Mouse (Mus musculus) Patski (cell line): Measurements from ENCODE around the gene Pwwp2b. TPM values are rescaled to one million over a fixed set of nuclear protein-coding genes. Genes with fewer than 3 reads are reported as not detected.

Source experiments
- ATAC-seq: fragments of 100-300 bp; one replicate; pipeline ENCODE4 v1.8.0; 2021
- CTCF ChIA-PET: fragments of 350-600 bp; sonication (Branson Sonifier 250); formaldehyde crosslinking; loops from one replicate; lab custom pipeline; 2022; ENCODE audit warnings: inconsistent platforms; lab: Charles Lee
- POLR2A ChIA-PET: fragments of 350-600 bp; sonication (Branson Sonifier 250); formaldehyde crosslinking; loops from one replicate; lab custom pipeline; 2022; ENCODE audit warnings: antibody characterized with exemption, inconsistent platforms; lab: Charles Lee
- DNase-seq: peaks from one replicate; pipeline ENCODE4 v3.0.0-alpha.2; 2011; ENCODE audit warnings: low read depth, low spot score
- H3K27me3 ChIP-seq: fragments of 371-371 bp; one replicate; pipeline ENCODE4 v1.5.1; 2021
- CTCF ChIP-seq: fragments of 100-300 bp; IDR thresholded peaks from one replicate; pipeline ENCODE4 v1.5.1; 2021
- in situ Hi-C: fragments of 300-500 bp; cut with MboI; formaldehyde crosslinking; loops from 3 replicates; pipeline ENCODE4 v1.11.1; 2018; ENCODE audit warnings: low pct_unique_long_range_greater_than_20kb, mixed read lengths
- polyA plus RNA-seq: library from polyadenylated mRNA; unstranded; gene quantifications from one replicate; pipeline ENCODE4 v1.2.3, GENCODE M21; 2021

The Pwwp2b gene
- polyA plus RNA-seq, 1 experiment from 2014 or later = 11.6 TPM

DNA sequence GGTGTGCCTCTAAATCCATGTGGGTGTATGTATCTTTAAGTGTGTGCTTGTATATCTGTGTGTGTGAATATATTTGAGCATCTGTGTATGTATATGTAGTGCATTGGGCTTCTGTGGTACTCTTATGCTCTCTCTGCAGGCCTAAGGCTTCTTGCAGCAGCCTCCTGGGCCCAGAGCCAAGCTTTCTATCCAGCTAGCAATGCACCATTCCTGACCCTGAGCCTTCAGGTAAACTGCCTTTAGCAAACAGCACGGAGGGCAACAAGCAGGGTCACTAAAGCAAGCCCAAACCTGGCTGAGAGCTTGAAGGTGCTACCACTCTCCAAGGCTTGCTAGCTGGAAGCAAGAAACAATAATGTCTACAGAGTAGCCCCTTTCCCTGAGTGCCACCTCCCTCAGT lies 31.8 kb downstream of the Pwwp2b start:
- ChIA-PET CTCF (interaction anchor here (1.2 to 1.6 kb wide), 3 partner anchors 10 to 19 kb away, joined by 3 to 4 read pairs (median 3); no protein-coding TSS in a partner anchor), POLR2A (no interaction called here)
- TF ChIP-seq CTCF = no peak
- no peak for ATAC-seq
- DNase-seq = no peak
- H3K27me3 ChIP-seq = no peaks in the 10 kb centered on the region
- in situ Hi-C loops = no loop called here

DNA sequence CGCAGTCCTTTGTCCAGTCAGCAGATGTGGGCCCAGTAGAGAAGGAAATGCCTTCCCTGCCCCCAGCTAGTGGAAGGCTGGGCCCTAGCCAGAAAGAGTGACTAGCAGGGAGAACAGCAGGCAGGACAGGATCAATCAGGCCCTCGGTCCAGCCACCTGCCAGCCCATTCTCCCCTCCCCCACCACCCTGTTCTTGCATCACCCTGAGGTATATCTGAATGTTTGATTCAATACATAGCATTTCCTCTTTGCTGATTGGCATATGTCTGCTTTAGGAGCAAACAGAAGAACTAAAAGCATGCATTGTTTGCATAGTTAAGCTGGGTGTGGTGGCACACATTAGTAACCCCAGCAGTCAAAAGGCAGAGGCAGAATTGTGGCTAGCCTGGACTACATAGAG lies 32.9 kb downstream of the Pwwp2b start:
- TF ChIP-seq CTCF = no peak
- in situ Hi-C loops = no loop called here
- no peak for ATAC-seq
- ChIA-PET POLR2A (interaction anchor here (1.1 kb wide), 1 partner anchor 46 kb away, joined by 3 read pairs; no protein-coding TSS in a partner anchor), CTCF (interaction anchor here (1.5 to 1.6 kb wide), 2 partner anchors 9 to 18 kb away, joined by 3 to 4 read pairs; no protein-coding TSS in a partner anchor)
- no peak for DNase-seq
- no peaks in the 10 kb centered on the region for H3K27me3 ChIP-seq

GRCm38 (mm10) chr7:139282037-139282436 lies 33.8 kb downstream of the Pwwp2b start:
- no peak for TF ChIP-seq CTCF
- ChIA-PET POLR2A (no interaction called here), CTCF (interaction anchor here (0.8 to 1.6 kb wide), 2 partner anchors 10 to 12 kb away, joined by 3 to 4 read pairs; no protein-coding TSS in a partner anchor)
- H3K27me3 ChIP-seq = no peaks in the 10 kb centered on the region
- DNase-seq (no peak), ATAC-seq (no peak)
- in situ Hi-C loops = no loop called here

GRCm38 (mm10) chr7:139285295-139285943 lies 37.1 kb downstream of the Pwwp2b start:
- no peak for TF ChIP-seq CTCF
- ChIA-PET POLR2A (no interaction called here), CTCF (interaction anchor here (1.0 to 1.1 kb wide), 2 partner anchors 13 to 51 kb away, joined by 3 read pairs; no protein-coding TSS in a partner anchor)
- ATAC-seq (no peak), DNase-seq (no peak)
- H3K27me3 ChIP-seq = no peaks in the 10 kb centered on the region
- in situ Hi-C loops = no loop called here

DNA sequence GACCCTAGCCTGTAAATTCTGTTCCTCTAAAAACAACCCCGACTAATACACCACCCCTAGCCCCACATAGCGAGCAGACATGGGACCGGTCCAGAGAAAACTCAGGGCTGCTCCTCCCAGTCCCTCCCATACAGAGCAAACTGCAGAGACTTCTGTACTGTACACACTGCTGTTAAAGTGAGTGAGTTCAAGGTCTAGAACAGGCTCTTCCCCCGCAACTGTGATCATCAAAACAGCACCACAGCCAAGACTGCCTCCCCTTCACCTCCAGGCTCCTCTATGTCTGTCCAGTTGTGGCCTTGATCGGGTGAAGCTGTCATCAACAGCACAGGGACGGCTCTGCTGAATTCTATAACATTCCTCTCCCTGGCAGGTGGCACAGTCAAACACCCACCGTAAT lies 40.3 kb downstream of the Pwwp2b start:
- DNase-seq (no peak), ATAC-seq (no peak)
- no peaks in the 10 kb centered on the region for H3K27me3 ChIP-seq
- ChIA-PET POLR2A (no interaction called here), CTCF (interaction anchor here (1.4 to 1.8 kb wide), 2 partner anchors 10 to 44 kb away, joined by 4 to 5 read pairs; no protein-coding TSS in a partner anchor)
- in situ Hi-C loops = no loop called here
- TF ChIP-seq CTCF = no peak

DNA sequence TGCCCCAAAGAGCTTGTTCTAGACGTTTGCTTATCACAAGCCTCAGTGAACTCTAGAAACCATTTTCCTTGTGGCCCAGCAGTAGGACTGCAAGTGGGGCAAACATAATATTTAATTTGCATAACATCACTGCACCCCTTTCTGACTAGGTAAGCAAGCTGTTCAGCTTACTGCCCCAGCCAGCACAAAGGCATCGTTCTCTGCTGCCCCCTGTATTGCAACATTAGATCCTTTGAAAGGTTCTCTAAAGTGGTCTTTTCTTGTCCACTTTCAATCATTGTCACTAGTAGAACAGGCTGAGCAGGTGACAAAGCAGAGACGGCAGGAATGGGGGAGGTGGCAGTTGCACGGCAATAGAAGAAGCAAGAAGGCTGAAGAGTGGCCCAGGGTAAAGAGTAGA lies 45.1 kb downstream of the Pwwp2b start:
- in situ Hi-C loops = loop anchor here (5.0 kb wide), 1 partner anchor 41 kb away; no protein-coding TSS in a partner anchor
- DNase-seq = no peak
- POLR2A ChIA-PET = no interaction called here
- ATAC-seq = no peak
- no peaks in the 10 kb centered on the region for H3K27me3 ChIP-seq
- TF ChIP-seq CTCF = no peak
- CTCF ChIA-PET = interaction anchor here (1.1 to 1.8 kb wide), 4 partner anchors 9 to 173 kb away, joined by 3 to 6 read pairs (median 3); no protein-coding TSS in a partner anchor

DNA sequence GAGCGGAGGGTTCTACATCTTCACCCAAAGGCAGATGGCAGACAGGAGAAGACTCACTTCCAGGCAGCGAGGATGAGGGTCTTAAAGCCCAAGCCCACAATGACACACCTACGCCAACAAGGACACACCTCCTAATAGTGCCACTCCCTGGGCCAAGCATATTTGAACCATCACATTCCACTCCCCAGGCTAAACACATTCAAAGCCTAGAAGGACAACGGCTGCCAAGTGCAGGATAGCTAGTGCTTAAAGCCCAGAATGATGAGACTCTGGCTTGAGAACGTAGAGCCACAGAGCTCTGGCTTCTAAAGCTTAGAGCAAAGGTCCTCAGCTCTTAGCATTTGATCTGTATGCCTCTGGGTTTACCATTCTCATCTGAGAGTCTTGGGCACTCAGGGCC lies 45.8 kb downstream of the Pwwp2b start:
- DNase-seq (no peak), ATAC-seq (no peak)
- ChIA-PET CTCF (interaction anchor here (0.9 to 1.8 kb wide), 4 partner anchors 12 to 174 kb away, joined by 3 to 6 read pairs (median 4); no protein-coding TSS in a partner anchor), POLR2A (no interaction called here)
- H3K27me3 ChIP-seq = no peaks in the 10 kb centered on the region
- in situ Hi-C loops = loop anchor here (5.0 kb wide), 1 partner anchor 42 kb away; no protein-coding TSS in a partner anchor
- TF ChIP-seq CTCF = no peak

DNA sequence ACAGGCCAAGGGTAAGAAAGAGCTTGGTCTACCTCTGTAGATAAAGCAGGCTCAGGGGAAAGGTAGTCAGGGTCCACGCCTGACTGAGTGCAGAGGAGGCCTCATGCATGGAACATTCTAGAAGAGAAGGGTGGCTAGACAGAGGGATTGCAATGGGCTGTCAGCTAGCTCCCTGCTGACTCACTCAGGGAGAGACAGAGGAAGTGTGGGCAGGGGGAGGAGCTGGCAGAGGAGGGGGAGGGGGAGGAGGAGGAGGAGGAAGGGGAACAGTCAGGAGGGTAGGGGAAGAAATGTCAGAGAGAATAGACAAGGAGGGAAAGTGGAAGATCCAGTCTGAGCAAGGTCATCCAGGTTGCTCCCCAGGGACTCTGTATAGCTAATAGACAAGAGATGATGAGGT lies 47.4 kb downstream of the Pwwp2b start:
- peak; percentile 51 for ATAC-seq
- CTCF ChIA-PET = interaction anchor here (1.7 to 2.4 kb wide), 2 partner anchors 62 to 177 kb away, joined by 5 to 12 read pairs; no protein-coding TSS in a partner anchor
- TF ChIP-seq CTCF = no peak
- POLR2A ChIA-PET = no interaction called here
- no peak for DNase-seq
- in situ Hi-C loops = loop anchor here (5.0 kb wide), 2 partner anchors 63 to 173 kb away; no protein-coding TSS in a partner anchor
- H3K27me3 ChIP-seq = no peaks in the 10 kb centered on the region

GRCm38 (mm10) chr7:139296552-139297100 lies 48.3 kb downstream of the Pwwp2b start:
- TF ChIP-seq CTCF = no peak
- ChIA-PET CTCF (interaction anchor here (1.7 to 2.4 kb wide), 2 partner anchors 63 to 176 kb away, joined by 5 to 12 read pairs; no protein-coding TSS in a partner anchor), POLR2A (no interaction called here)
- DNase-seq (no peak), ATAC-seq (no peak)
- in situ Hi-C loops = loop anchor here (5.0 kb wide), 2 partner anchors 64 to 174 kb away; no protein-coding TSS in a partner anchor
- H3K27me3 ChIP-seq = no peaks in the 10 kb centered on the region

DNA sequence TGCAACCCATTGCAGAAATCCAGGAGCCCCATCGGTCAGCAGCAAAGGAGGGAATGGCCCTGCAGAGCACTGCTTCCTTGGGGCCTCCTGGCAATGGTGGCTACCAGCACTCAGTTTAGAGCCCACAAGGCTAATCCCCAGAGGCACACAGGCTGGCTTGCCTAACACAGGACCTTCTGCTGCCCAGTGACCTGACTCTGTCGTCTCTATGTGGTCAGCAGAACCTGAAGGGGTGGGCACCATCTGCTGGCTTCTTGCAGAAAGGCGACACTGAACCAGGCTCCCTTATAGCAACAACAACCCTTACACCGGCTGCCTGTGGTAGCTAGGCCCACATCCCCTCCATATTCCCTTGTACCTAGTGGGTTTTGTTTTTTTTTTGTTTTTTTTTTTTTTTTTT lies 50.2 kb downstream of the Pwwp2b start:
- ChIA-PET CTCF (interaction anchor here (0.6 to 7.6 kb wide), 17 partner anchors 10 to 232 kb away, joined by 3 to 110 read pairs (median 6); partner anchors contain the start of gene Lrrc27), POLR2A (interaction anchor here (1.2 to 1.7 kb wide), 2 partner anchors 64 to 69 kb away, joined by 4 to 6 read pairs; no protein-coding TSS in a partner anchor)
- no peaks in the 10 kb centered on the region for H3K27me3 ChIP-seq
- DNase-seq = no peak
- TF ChIP-seq CTCF = no peak
- in situ Hi-C loops = loop anchor here (5.0 kb wide), 2 partner anchors 66 to 176 kb away; no protein-coding TSS in a partner anchor
- ATAC-seq = peak; percentile 12
